Mouse (Mus musculus) thymus, adult 18-20 months (tissue): ENCODE measurements around the gene Zmiz2.
"Not testable (repeated sequence)": the region's sequence is repeated elsewhere in the genome, so short reads cannot be mapped to it uniquely, and the experiment has no call there.

Experiments used
- DNase-seq, 2 experiments: peaks; one replicate each; pipeline ENCODE4 v3.0.0; 2022; ENCODE audit warnings: mixed read lengths in 2 of 2

The Zmiz2 gene

DNA sequence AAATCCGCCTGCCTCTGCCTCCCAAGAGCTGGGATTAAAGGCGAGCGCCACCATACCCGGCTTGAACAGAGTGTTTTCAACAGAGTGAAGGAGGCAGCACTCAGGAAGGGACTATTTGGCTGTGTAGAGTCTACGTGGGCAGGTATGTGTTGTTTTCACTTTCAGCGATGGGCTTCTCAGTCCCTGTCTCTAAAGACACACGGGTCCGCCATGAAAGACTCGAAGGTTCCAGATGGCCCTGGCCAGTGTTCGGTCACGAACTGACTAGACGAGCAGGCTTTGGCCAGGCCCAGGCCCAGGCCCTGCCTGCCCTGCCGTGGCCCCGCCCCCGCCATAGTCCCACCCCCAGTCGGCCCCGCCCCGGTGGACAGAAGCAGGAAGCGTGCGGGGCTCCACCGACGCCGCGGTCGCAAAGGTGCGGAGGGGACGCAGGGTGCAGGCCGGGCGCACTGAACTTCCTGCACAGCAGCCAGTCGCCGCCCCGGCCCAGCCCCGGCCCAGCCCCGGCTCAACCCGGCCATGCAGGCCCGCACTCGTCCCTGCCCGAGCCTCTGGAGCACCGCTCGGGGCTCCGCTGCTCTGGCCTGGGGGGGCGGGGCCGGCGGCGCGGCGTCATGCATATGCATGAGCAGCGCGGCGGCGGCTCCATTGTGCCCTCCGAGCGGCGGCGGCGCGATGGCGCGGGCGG, at the start of gene Zmiz2:
Gene Zmiz2, plus strand, starts transcription at position 349 of the 688 bp plus-strand sequence.
- peak; percentile 82 to 84 for DNase-seq

DNA sequence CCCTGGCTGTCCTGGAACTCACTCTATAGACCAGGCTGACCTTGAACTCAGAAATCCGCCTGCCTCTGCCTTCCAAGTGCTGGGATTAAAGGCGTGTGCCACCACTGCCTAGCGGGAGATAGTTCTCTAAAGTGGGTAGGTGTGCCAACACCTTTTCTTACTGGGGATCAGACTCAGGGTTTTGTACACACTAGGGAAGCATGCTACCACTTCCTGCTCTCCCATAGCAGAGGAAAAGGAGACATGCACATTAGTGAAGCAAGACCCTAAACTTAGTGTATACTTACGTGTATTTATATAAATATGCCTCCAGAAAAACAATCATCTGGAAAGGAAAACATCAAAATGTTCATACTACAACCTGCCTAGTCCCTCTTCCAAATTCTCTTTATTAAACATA, 42.9 kb upstream of the Zmiz2 start:
- DNase-seq = no peak

DNA sequence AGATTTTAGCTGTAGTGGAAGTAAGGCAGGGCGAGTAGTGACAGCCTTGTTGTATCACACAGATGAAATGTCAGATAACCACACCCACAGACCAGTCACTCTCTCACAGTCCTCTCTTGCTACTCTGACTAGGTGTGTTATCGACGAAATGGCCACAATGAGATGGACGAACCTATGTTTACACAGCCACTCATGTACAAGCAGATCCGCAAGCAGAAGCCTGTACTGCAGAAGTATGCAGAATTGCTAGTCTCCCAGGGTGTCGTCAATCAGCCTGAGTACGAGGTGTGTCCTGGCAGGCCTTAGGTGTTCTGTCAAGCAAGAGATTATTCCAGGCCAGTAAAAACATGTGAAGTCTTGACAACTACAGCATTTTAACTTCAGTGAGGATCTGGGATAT, 41.9 kb upstream of the Zmiz2 start:
- no peak for DNase-seq

GRCm38 (mm10) chr11:6348681-6349200, 40.1 kb upstream of the Zmiz2 start:
- DNase-seq = no peak

GRCm38 (mm10) chr11:6349586-6349985, 39.3 kb upstream of the Zmiz2 start:
- no peak for DNase-seq

DNA sequence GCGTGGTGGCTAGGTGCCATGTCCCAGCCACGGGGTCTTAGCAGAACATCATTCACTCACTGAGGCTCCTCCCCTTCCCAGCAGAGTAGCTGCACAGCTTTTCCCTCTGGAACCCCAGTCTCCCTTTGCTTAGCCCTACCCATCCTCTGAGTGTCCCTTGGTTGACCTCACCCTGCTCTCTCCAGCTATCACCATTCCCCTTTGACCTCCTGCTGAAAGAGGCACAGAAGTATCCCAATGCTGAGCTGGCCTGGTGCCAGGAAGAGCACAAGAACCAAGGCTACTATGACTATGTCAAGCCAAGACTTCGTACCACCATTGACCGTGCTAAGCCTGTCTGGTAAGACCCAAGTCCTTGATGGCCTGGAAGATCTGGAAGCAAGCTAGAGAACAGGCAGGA, 33.8 kb upstream of the Zmiz2 start:
- DNase-seq = no peak

GRCm38 (mm10) chr11:6364581-6365275, 24.1 kb upstream of the Zmiz2 start:
- no peak for DNase-seq

DNA sequence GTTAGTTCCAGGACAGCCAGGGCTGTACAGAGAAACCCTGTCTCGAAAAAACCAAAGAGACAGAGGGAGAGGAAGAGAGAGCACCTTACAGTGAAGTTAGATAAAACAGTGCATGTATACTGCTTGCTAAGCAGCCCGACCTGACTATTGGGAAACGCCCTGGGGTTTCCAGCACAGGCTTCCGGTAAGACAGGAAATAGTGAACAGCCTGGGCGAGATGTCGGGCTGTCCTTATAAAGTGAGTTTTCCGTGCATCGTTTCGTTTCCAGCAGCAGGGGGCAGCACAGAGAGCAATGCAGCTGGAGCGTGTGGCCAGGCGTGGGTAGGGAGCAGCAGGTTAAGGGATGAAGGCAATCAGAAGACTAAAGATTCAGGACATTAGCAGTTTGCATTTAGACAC, 23.0 kb upstream of the Zmiz2 start:
- peak; percentile 52 to 73 for DNase-seq

- no peak for DNase-seq
Observed at GRCm38 (mm10) chr11:6366434-6366833, 22.4 kb upstream of the Zmiz2 start.

DNA sequence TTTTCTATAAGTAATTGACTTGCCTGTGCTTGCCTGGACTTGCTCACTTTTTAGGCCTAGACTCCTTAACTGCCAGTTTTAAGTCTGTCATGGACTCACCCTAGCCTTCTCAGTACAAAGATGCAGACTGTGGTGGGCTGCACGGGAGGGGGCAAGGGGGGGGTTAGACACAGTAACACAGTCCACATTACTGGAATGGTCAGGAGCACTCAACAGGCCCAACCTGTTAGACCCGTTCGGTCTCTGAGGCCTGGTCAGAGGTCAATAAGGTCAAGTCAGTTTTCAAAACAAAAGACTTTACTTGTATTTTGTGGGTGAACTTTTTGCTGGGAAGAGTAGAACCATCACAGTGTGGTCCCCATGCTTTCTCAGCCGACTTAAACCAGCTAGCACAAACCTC, 21.7 kb upstream of the Zmiz2 start:
- no peak for DNase-seq

GRCm38 (mm10) chr11:6367986-6368385, 20.9 kb upstream of the Zmiz2 start:
- not testable (repeated sequence) for DNase-seq

DNA sequence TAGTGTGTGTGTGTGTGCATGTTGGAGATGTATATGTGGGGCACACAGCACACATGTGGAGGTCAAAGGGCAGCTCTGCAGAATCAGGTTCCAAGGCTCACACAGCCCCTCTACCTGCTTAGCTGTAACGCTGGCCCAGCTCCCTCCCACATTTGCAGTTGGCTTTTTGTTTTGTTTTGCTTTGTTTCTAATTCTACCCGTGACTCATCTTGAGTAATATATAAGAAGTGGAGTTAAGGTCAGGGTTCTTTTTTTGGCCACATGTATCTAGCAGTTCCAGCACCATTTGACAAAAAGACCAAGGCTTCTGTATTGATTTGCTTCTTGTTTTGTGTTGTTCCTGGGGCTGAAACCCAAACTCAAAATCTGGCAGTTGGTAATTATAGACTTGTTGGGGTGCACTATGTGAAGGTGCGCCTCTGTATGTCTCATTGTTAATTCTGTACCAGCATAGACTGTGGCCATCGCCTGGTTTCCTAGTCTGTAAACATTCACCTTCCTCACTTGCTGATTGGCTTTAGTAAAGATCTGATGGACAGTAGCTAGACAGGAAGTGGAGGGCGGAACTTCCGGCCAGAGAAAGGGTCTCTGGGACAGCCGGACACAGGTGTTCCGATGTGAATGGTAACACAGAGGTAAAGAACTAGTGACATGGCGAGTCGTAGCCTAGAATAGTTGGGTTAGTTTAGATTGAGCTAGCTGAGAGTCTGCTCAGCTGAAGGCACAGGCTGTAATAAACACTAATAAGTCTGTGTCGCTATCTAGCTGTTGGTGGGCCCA, 17.3 kb upstream of the Zmiz2 start:
- no peak for DNase-seq

DNA sequence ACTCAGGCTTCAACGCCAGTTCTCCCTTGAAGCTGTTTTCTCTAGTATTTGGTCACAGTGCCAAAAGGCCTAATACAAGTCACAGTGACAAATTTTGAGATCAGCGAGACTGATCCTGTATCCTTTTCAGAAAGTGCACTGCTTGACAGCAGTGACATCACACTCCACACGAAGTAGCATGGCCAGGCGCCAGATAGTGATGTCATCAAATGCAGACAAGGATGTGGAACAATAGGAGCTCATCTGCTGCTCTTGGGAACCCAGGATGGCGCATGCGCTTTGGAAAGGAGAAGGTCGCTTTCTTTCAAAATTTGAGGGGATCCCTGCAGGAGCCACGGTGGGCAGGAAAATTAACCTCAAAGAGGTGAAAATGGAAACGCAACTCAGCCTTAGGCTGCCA, 16.1 kb upstream of the Zmiz2 start:
- DNase-seq = no peak

GRCm38 (mm10) chr11:6380916-6381315, 8.0 kb upstream of the Zmiz2 start:
- DNase-seq = no peak

GRCm38 (mm10) chr11:6388126-6388725, 648 bp upstream of the Zmiz2 start:
- DNase-seq = no peak

GRCm38 (mm10) chr11:6389483-6389921, 628 bp downstream of the Zmiz2 start:
- peak in 1 of 2 experiments; percentile 42 for DNase-seq

DNA sequence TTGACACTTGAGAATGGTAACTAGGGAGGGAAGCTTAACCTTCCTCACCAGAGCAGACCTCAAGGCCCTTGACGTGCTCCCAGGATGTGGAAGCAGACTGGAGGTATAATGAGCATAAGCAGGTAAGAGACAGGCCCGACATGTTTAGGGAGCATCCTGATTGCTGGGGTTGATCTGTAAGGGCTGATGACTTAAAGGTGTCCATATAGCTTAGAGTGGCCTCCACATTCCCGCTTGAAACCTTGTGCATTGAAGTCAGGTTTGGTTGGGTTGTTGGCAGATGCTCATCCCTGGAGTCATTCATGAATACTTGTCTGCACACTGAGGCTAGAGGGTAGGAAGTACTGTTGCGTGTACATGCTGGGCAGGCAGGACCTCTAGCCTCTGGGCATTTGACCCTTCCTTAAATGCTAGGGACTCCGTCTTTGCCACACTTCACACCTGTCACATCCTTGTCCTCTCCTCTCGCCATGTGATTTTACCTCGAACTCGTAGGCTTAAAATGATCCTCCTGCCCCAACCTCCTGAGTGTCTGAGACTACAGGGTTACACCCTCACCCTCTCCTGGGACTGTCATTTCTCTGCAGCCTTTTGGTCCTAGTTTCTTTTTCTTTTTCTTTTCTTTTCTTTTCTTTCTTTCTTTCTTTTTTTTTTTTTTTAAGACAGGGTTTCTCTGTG, 1.6 kb downstream of the Zmiz2 start:
- no peak for DNase-seq

DNA sequence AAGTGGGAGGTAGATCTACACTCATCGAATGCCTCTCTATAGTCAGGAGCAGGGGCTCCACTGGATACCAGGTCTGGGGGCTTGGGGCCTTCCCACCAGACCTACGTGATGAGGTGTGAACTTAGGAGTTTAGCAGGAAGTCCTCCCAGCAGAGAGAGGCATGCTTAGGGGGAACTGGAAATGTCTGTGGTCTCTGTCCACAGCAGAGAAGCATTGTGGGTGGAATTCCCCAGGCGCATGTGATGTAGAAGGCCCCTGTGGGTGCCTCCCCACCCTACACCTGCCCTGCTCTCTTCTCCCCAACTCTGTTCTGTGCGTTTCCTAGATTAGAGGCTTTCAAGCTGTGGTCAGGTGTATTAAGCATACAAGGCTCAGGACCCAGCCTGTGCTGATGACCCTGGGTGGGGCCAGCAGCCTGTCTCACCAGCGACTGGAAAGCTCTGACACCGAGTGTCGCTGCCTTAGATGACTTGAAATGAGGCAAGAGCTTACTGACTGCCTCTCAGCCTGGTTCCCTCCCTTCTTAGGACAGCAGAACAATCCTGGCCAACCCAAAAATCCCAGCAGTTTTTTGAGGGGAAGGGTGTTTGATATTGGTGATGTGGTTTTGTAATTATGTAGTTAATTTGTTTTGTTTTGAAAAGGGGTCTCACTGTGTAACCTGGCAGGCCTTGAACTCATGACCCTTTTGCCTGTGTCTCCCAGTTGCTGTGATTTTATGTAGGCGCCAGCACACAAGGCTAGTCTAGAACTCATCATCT, 2.8 kb downstream of the Zmiz2 start:
- DNase-seq = no peak

DNA sequence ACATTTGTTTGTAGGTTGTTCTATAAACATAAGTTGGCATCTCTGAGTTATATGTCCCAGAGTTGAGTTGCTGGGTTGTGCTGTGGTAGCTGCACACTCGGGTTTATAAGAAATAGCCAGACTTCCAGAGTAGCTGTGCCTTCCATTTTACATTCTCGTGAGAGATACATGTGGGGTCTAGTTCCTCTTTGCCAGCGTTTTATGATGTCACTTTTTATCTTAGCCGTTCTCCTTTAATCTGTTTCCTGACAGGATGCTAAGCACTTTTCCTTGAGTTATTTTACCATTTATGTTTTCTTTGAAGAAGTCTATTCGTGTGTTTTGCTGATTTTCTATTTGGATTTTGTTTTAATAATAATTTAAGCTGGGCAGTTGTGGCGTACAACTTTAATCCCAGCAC, 4.0 kb downstream of the Zmiz2 start:
- DNase-seq = no peak

GRCm38 (mm10) chr11:6393866-6394265, 5.0 kb downstream of the Zmiz2 start:
- no peak for DNase-seq

DNA sequence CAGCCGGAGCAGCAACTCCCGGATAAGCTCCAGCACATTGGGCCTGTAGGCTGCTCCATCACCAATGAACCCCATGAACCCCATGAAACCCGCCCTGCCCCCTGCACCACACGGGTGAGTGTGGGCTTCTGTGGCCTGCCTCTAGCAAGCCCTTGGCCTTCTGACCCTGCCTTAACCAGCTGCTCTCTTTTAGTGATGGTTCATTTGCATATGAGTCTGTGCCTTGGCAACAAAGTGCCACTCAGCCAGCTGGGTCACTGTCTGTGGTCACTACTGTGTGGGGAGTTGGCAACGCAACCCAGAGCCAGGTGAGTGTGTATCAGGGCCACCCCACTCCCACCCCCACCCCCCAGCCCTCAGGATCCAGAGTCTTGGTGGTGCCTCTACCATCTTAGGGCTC, 6.7 kb downstream of the Zmiz2 start:
- no peak for DNase-seq

GRCm38 (mm10) chr11:6398141-6398540, 9.3 kb downstream of the Zmiz2 start:
- DNase-seq = no peak
